Mouse (Mus musculus) bone marrow macrophage, adult 2 months (primary cell): ENCODE data around the gene Tmem235. TPM values are rescaled to one million over a fixed set of nuclear protein-coding genes. Genes with fewer than 3 reads are reported as not detected.
A peak's percentile ranks its signal among the peaks of the same experiment; 100 is the strongest.

Source experiments
- H3K27ac ChIP-seq: 2 replicates; pipeline ENCODE4 v1.5.1; 2012; ENCODE audit warnings: low read depth, low read length; ENCODE audit not compliant: insufficient read depth
- H3K4me1 ChIP-seq: 2 replicates; pipeline ENCODE4 v1.6.1; 2012; ENCODE audit warnings: low read length; ENCODE audit not compliant: control insufficient read depth, insufficient read depth
- H3K4me3 ChIP-seq: 2 replicates; pipeline ENCODE4 v1.5.1; 2012; ENCODE audit warnings: mild to moderate bottlenecking, low read length, moderate library complexity; ENCODE audit not compliant: insufficient read depth
- CTCF ChIP-seq: IDR thresholded peaks from 2 replicates; pipeline ENCODE4 v1.5.1; 2012; ENCODE audit warnings: low read depth, mild to moderate bottlenecking, low read length, moderate library complexity
- POLR2A ChIP-seq: IDR thresholded peaks from 2 replicates; pipeline ENCODE4 v1.6.1; 2012; ENCODE audit warnings: mild to moderate bottlenecking, low read depth, low read length, borderline replicate concordance
- polyA plus RNA-seq: library from polyadenylated mRNA; stranded (reverse); fragments of >200 nt; gene quantifications from 2 replicates; pipeline ENCODE4 v1.2.4, GENCODE M21; 2012; ENCODE audit not compliant: missing spikeins, insufficient read depth, insufficient read length

The Tmem235 gene
- polyA plus RNA-seq, 1 experiment = not detected

GRCm38 (mm10) chr11:117875681-117876080 lies 15.1 kb downstream of the Tmem235 start:
- TF ChIP-seq CTCF (no peak), POLR2A (no peak)
- no peak overlapping the region for H3K27ac ChIP-seq
- no peak overlapping the region for H3K4me3 ChIP-seq
- H3K4me1 ChIP-seq = peaks cover 47% of the 10 kb centered on the region

- peaks cover 62% of the 10 kb centered on the region for H3K4me1 ChIP-seq
- H3K27ac ChIP-seq = peak overlapping the region; percentile 99
- H3K4me3 ChIP-seq = peak overlapping the region; percentile 26; the same call in 1 of the 2 replicates
- TF ChIP-seq CTCF (no peak), POLR2A (no peak)
Observed at GRCm38 (mm10) chr11:117877917-117878745, 17.6 kb downstream of the Tmem235 start.

- TF ChIP-seq POLR2A (0 out of 2 replicates have a peak, but pooled peaks have one; percentile 1), CTCF (no peak)
- peak overlapping the region; percentile 99 for H3K27ac ChIP-seq
- H3K4me3 ChIP-seq = peak overlapping the region; percentile 6
- H3K4me1 ChIP-seq = peaks cover 67% of the 10 kb centered on the region
Observed at GRCm38 (mm10) chr11:117878892-117879291, 18.3 kb downstream of the Tmem235 start.

GRCm38 (mm10) chr11:117879676-117880075 lies 19.1 kb downstream of the Tmem235 start:
- peaks cover 67% of the 10 kb centered on the region for H3K4me1 ChIP-seq
- H3K4me3 ChIP-seq = no peak overlapping the region
- TF ChIP-seq POLR2A = no peak
- no peak for TF ChIP-seq CTCF
- peak overlapping the region; percentile 99 for H3K27ac ChIP-seq

GRCm38 (mm10) chr11:117880336-117880976 lies 19.9 kb downstream of the Tmem235 start:
- TF ChIP-seq POLR2A (no peak), CTCF (0 out of 2 replicates have a peak, but pooled peaks have one; percentile 17)
- peaks cover 67% of the 10 kb centered on the region for H3K4me1 ChIP-seq
- H3K4me3 ChIP-seq = no peak overlapping the region
- H3K27ac ChIP-seq = peak overlapping the region; percentile 99

GRCm38 (mm10) chr11:117880977-117881358 lies 20.4 kb downstream of the Tmem235 start:
- H3K4me1 ChIP-seq = peaks cover 67% of the 10 kb centered on the region
- peak overlapping the region; percentile 99 for H3K27ac ChIP-seq
- TF ChIP-seq CTCF = no peak
- no peak for TF ChIP-seq POLR2A
- peak overlapping the region; percentile 14; the same call in 1 of the 2 replicates for H3K4me3 ChIP-seq

- H3K27ac ChIP-seq = peak overlapping the region; percentile 99
- H3K4me3 ChIP-seq = peak overlapping the region; percentile 14
- TF ChIP-seq POLR2A = no peak
- no peak for TF ChIP-seq CTCF
- H3K4me1 ChIP-seq = peaks cover 65% of the 10 kb centered on the region
Observed at GRCm38 (mm10) chr11:117881787-117882186, 21.2 kb downstream of the Tmem235 start.

- Histone ChIP-seq H3K27ac (peak overlapping the region; percentile 99), H3K4me1 (peaks cover 60% of the 10 kb centered on the region), H3K4me3 (peak overlapping the region; percentile 14)
- TF ChIP-seq POLR2A (no peak), CTCF (no peak)
Observed at GRCm38 (mm10) chr11:117882208-117882607, 21.7 kb downstream of the Tmem235 start.

- Histone ChIP-seq H3K4me1 (peaks cover 25% of the 10 kb centered on the region), H3K4me3 (no peak overlapping the region), H3K27ac (no peak overlapping the region)
- TF ChIP-seq CTCF (no peak), POLR2A (no peak)
Observed at GRCm38 (mm10) chr11:117886000-117886399, 25.4 kb downstream of the Tmem235 start.

- Histone ChIP-seq H3K27ac (no peak overlapping the region), H3K4me3 (no peak overlapping the region), H3K4me1 (peaks cover 6% of the 10 kb centered on the region)
- TF ChIP-seq CTCF (no peak), POLR2A (no peak)
Observed at GRCm38 (mm10) chr11:117888168-117888852, 27.8 kb downstream of the Tmem235 start.
